Mouse (Mus musculus): ENCODE measurements around the gene Med6. TPM values are rescaled to one million over a fixed set of nuclear protein-coding genes. Genes with fewer than 3 reads are reported as not detected.
"Not testable (repeated sequence)": the region's sequence is repeated elsewhere in the genome, so short reads cannot be mapped to it uniquely, and the experiment has no call there.

Med6 gene
- polyA plus RNA-seq, 1 experiment from 2014 or later = 51.6 TPM

- Histone ChIP-seq H3K27ac (replicated peaks in 1 of 2; ENCODE audit: control insufficient read depth in 1 of 2, insufficient read depth in 1 of 2, low read depth in 2 of 2, low read length in 2 of 2) (no peak overlapping the region), H3K4me2 (ENCODE audit: low read length) (no peak overlapping the region), H3K36me3 (ENCODE audit: control insufficient read depth, insufficient read depth, low read length) (no peaks in the 10 kb centered on the region), H3K9me3 (ENCODE audit: control insufficient read depth, low read length) (no peaks in the 10 kb centered on the region), H3K27me3 (ENCODE audit: control insufficient read depth, insufficient read depth, low read length) (no peaks in the 10 kb centered on the region), H3K4me3 (ENCODE audit: control insufficient read depth in 1 of 2, insufficient read depth in 1 of 2, low read depth in 1 of 2, low read length in 2 of 2) (no peak overlapping the region), H3K9ac (ENCODE audit: low read length) (no peak overlapping the region), H3K4me1 (ENCODE audit: control insufficient read depth in 2 of 2, insufficient read depth in 2 of 2, low read length in 2 of 2) (no peaks in the 10 kb centered on the region)
- no peak for ATAC-seq (ENCODE audit: insufficient number of reproducible peaks, insufficient read depth, low FRiP score, low read depth)
- WGBS = 55% methylated on average over 4 of the region's 4 CpGs
These were observed 47.6 kb downstream of the Med6 start for GRCm38 (mm10) chr12:81547163-81547562.

- no peak for ATAC-seq (ENCODE audit: insufficient number of reproducible peaks, insufficient read depth, low FRiP score, low read depth)
- Histone ChIP-seq H3K27me3 (ENCODE audit: control insufficient read depth, insufficient read depth, low read length) (no peaks in the 10 kb centered on the region), H3K4me3 (ENCODE audit: control insufficient read depth in 1 of 2, insufficient read depth in 1 of 2, low read depth in 1 of 2, low read length in 2 of 2) (peak overlapping the region; percentile 66 to 94)
These were observed 61.8 kb downstream of the Med6 start for GRCm38 (mm10) chr12:81533029-81533419.

GRCm38 (mm10) chr12:81532316-81533028, 62.3 kb downstream of the Med6 start, which contains the start of the genes Gm20498 and Synj2bp:
Gm20498 (minus strand) TSS chr12:81532905.
Synj2bp (minus strand) TSS chr12:81532911.
- Histone ChIP-seq H3K4me1 (ENCODE audit: control insufficient read depth in 2 of 2, insufficient read depth in 2 of 2, low read length in 2 of 2) (peaks cover 2 to 12% of the 10 kb centered on the region in 2 experiments; a peak in 1 of 4 replicates), H3K27me3 (ENCODE audit: control insufficient read depth, insufficient read depth, low read length) (no peaks in the 10 kb centered on the region), H3K4me2 (ENCODE audit: low read length) (peak within 1 kb of the TSS; percentile 75), H3K36me3 (ENCODE audit: control insufficient read depth, insufficient read depth, low read length) (no peaks in the 10 kb centered on the region), H3K9me3 (ENCODE audit: control insufficient read depth, low read length) (no peaks in the 10 kb centered on the region), H3K27ac (replicated peaks in 1 of 2; ENCODE audit: control insufficient read depth in 1 of 2, insufficient read depth in 1 of 2, low read depth in 2 of 2, low read length in 2 of 2) (peak within 1 kb of the TSS; percentile 61 to 83), H3K9ac (ENCODE audit: low read length) (peak within 1 kb of the TSS; percentile 82), H3K4me3 (ENCODE audit: control insufficient read depth in 1 of 2, insufficient read depth in 1 of 2, low read depth in 1 of 2, low read length in 2 of 2) (peak within 1 kb of the TSS; percentile 66 to 94)
- under 1% methylated on average over 46 of the region's 46 CpGs for WGBS
- ATAC-seq (ENCODE audit: insufficient number of reproducible peaks, insufficient read depth, low FRiP score, low read depth) = peak; percentile 78

More at GRCm38 (mm10) chr12:81533029-81533419, 61.8 kb downstream of the Med6 start:
- Histone ChIP-seq H3K4me2 (ENCODE audit: low read length) (peak overlapping the region; percentile 75), H3K27ac (replicated peaks in 1 of 2; ENCODE audit: control insufficient read depth in 1 of 2, insufficient read depth in 1 of 2, low read depth in 2 of 2, low read length in 2 of 2) (no peak overlapping the region), H3K9ac (ENCODE audit: low read length) (peak overlapping the region; percentile 82), H3K9me3 (ENCODE audit: control insufficient read depth, low read length) (no peaks in the 10 kb centered on the region), H3K4me1 (ENCODE audit: control insufficient read depth in 2 of 2, insufficient read depth in 2 of 2, low read length in 2 of 2) (peaks cover 2 to 12% of the 10 kb centered on the region in 2 experiments; a peak in 1 of 4 replicates), H3K36me3 (ENCODE audit: control insufficient read depth, insufficient read depth, low read length) (no peaks in the 10 kb centered on the region)
- WGBS = 40% methylated on average over 4 of the region's 4 CpGs

- H3K27me3 ChIP-seq (ENCODE audit: control insufficient read depth, insufficient read depth, low read length); ATAC-seq (ENCODE audit: insufficient number of reproducible peaks, insufficient read depth, low FRiP score, low read depth); H3K9me3 ChIP-seq (ENCODE audit: control insufficient read depth, low read length); H3K4me3 ChIP-seq (ENCODE audit: control insufficient read depth in 1 of 2, insufficient read depth in 1 of 2, low read depth in 1 of 2, low read length in 2 of 2); H3K9ac ChIP-seq (ENCODE audit: low read length); H3K27ac ChIP-seq (replicated peaks in 1 of 2; ENCODE audit: control insufficient read depth in 1 of 2, insufficient read depth in 1 of 2, low read depth in 2 of 2, low read length in 2 of 2); H3K36me3 ChIP-seq (ENCODE audit: control insufficient read depth, insufficient read depth, low read length); H3K4me2 ChIP-seq (ENCODE audit: low read length): not testable (repeated sequence)
- WGBS = 86% methylated on average over 5 of the region's 8 CpGs
- H3K4me1 ChIP-seq (ENCODE audit: control insufficient read depth in 2 of 2, insufficient read depth in 2 of 2, low read length in 2 of 2) = peaks cover 2 to 12% of the 10 kb centered on the region in 2 experiments; a peak in 1 of 4 replicates
These were observed 64.2 kb downstream of the Med6 start for GRCm38 (mm10) chr12:81530587-81530986.

Other genes with a start within 250 kb of the Med6 start
- 0.30 TPM in 2 replicates for gene Gm4787, start 215.5 kb downstream of the Med6 start, polyA plus RNA-seq (2014; fragmentation: Nextera tagmentation; extraction: Ambion mirVana)
- 0.45 and 0.55 TPM in 2 replicates for gene Adam4, start 173.1 kb downstream of the Med6 start, polyA plus RNA-seq (2014; fragmentation: Nextera tagmentation; extraction: Ambion mirVana)
- 92.6 and 105 TPM in 2 replicates for gene Cox16, start 109.9 kb downstream of the Med6 start, polyA plus RNA-seq (2014; fragmentation: Nextera tagmentation; extraction: Ambion mirVana)
- gene Gm20498, start 62.1 kb downstream of the Med6 start, polyA plus RNA-seq (2014; fragmentation: Nextera tagmentation; extraction: Ambion mirVana) = 26.2 and 35.2 TPM in 2 replicates
- gene Synj2bp, start 62.1 kb downstream of the Med6 start, polyA plus RNA-seq (2014; fragmentation: Nextera tagmentation; extraction: Ambion mirVana) = 37.1 and 37.9 TPM in 2 replicates
- 0.08 and 0.32 TPM in 2 replicates for gene Adam21, start 26.5 kb downstream of the Med6 start, polyA plus RNA-seq (2014; fragmentation: Nextera tagmentation; extraction: Ambion mirVana)
- gene Ttc9, start 36.2 kb upstream of the Med6 start, polyA plus RNA-seq (2014; fragmentation: Nextera tagmentation; extraction: Ambion mirVana) = 2.6 and 3.3 TPM in 2 replicates
- 0.20 and 0.24 TPM in 2 replicates for gene Map3k9, start 186.2 kb upstream of the Med6 start, polyA plus RNA-seq (2014; fragmentation: Nextera tagmentation; extraction: Ambion mirVana)

Measured in heart, embryonic 14.5 days (tissue).